Mouse (Mus musculus) ES-E14 (cell line): Measurements from ENCODE around the gene Pbsn. TPM values are rescaled to one million over a fixed set of nuclear protein-coding genes. Genes with fewer than 3 reads are reported as not detected.

ENCODE experiments used
- DNase-seq: peaks from one replicate; pipeline ENCODE4 v3.0.0-alpha.2; 2013; ENCODE audit warnings: low read depth, low spot score
- H3K27ac ChIP-seq: 2 replicates; pipeline ENCODE4 v1.5.1; 2012; ENCODE audit warnings: low read depth, mild to moderate bottlenecking, low read length, moderate library complexity, mixed read lengths; ENCODE audit not compliant: poor library complexity, insufficient read depth, severe bottlenecking
- H3K36me3 ChIP-seq: 2 replicates; pipeline ENCODE4 v1.6.1; 2012; ENCODE audit warnings: mild to moderate bottlenecking, low read length, moderate library complexity, mixed read lengths; ENCODE audit not compliant: control insufficient read depth, poor library complexity, insufficient read depth, severe bottlenecking
- H3K4me1 ChIP-seq, 2 experiments: fragments of 150-350 bp in 1 of 2; sonication (generic) in 1 of 2; 2 replicates each; pipeline ENCODE4 v1.6.1; 2012; ENCODE audit warnings: low read length in 2 of 2, mild to moderate bottlenecking in 1 of 2, mixed read lengths in 1 of 2; ENCODE audit not compliant: control insufficient read depth in 2 of 2, insufficient read depth in 2 of 2, poor library complexity in 1 of 2
- H3K4me3 ChIP-seq, 2 experiments: fragments of 150-350 bp in 1 of 2; sonication (generic) in 1 of 2; 2 replicates each; pipeline ENCODE4 v1.5.1; 2012; ENCODE audit warnings: low read length in 2 of 2, low read depth in 1 of 2, mild to moderate bottlenecking in 1 of 2, mixed read lengths in 1 of 2; ENCODE audit not compliant: insufficient read depth in 1 of 2, poor library complexity in 1 of 2, severe bottlenecking in 1 of 2
- H3K9ac ChIP-seq: 2 replicates; pipeline ENCODE4 v1.6.1; 2012; ENCODE audit warnings: low read depth, mild to moderate bottlenecking, low read length, mixed read lengths; ENCODE audit not compliant: poor library complexity, insufficient read depth, severe bottlenecking
- H3K9me3 ChIP-seq: fragments of 150-350 bp; sonication (generic); 2 replicates; pipeline ENCODE4 v1.6.1; 2012; ENCODE audit warnings: low read depth, mild to moderate bottlenecking, low read length; ENCODE audit not compliant: control insufficient read depth, insufficient read depth
- CHD2 ChIP-seq: IDR thresholded peaks from 2 replicates; pipeline ENCODE4 v1.6.1; 2014; ENCODE audit warnings: mild to moderate bottlenecking, low read depth, low read length, inconsistent platforms
- HCFC1 ChIP-seq: IDR thresholded peaks from 2 replicates; pipeline ENCODE4 v1.6.1; 2012; ENCODE audit warnings: low read length, inconsistent platforms, borderline replicate concordance; ENCODE audit not compliant: insufficient read depth
- MAFK ChIP-seq: IDR thresholded peaks from 2 replicates; pipeline ENCODE4 v1.6.1; 2014; ENCODE audit warnings: mild to moderate bottlenecking, low read depth, low read length, inconsistent platforms; ENCODE audit not compliant: insufficient read depth
- ZC3H11A ChIP-seq: IDR thresholded peaks from 2 replicates; pipeline ENCODE4 v1.6.1; 2012; ENCODE audit warnings: low read depth, mild to moderate bottlenecking, inconsistent platforms, low read length, borderline replicate concordance
- ZNF384 ChIP-seq: IDR thresholded peaks from 2 replicates; pipeline ENCODE4 v1.6.1; 2012; ENCODE audit warnings: low read depth, low read length, inconsistent platforms
- in situ Hi-C, 2 experiments: fragments of 600-800 bp; cut with MboI; formaldehyde crosslinking; loops; one replicate each; pipeline ENCODE4 v1.15.1; 2025; ENCODE audit warnings: low sequenced_read_pairs in 2 of 2, inconsistent platforms in 1 of 2; ENCODE audit not compliant: unreplicated experiment in 2 of 2
- total RNA-seq: library from RNA; depleted of rRNA; stranded (reverse); fragments of 300-350 nt; gene quantifications from 2 replicates; pipeline ENCODE4 v1.2.3, GENCODE M21; 2012; rRNA removed

The Pbsn gene
- total RNA-seq, 1 experiment: not detected

DNA sequence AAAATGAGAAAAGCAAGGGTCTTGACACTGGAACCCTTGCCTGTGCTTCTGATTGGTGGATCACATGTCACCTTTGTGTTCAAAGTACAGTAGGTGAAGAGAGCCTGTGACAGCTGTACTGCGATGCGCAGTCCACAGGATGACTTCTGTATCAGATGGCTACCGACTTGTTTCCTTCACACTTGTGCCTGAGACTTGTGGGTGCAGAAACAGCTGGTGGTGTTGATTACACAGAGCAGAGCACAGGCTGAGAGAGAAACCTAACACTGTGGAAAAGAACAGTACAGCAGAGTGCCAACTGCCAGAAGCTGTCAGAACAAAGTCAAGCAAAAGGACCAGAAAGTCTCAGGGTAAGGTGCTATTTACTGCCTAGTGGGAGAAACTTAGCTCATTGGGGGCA, 64.7 kb downstream of the Pbsn start:
- no peaks in the 10 kb centered on the region for H3K36me3 ChIP-seq
- in situ Hi-C loops: no loop called here
- TF ChIP-seq MAFK (no peak), HCFC1 (no peak), ZNF384 (no peak), ZC3H11A (no peak), CHD2 (no peak)
- no peak for DNase-seq
- no peak overlapping the region for H3K4me3 ChIP-seq
- H3K27ac ChIP-seq: no peak overlapping the region
- H3K9ac ChIP-seq: no peak overlapping the region
- no peaks in the 10 kb centered on the region for H3K9me3 ChIP-seq
- H3K4me1 ChIP-seq: no peaks in the 10 kb centered on the region

Other genes starting within 250 kb of the Pbsn start
- 8.4 and 9.1 TPM in 2 replicates for gene Prkx, start 57.3 kb downstream of the Pbsn start, total RNA-seq
- not detected in 2 replicates for gene Gm14744, start 11.1 kb upstream of the Pbsn start, total RNA-seq
- gene 5430402E10Rik, start 71.4 kb upstream of the Pbsn start, total RNA-seq: not detected in 2 replicates
- not detected in 2 replicates for gene Obp1a, start 237.8 kb upstream of the Pbsn start, total RNA-seq